Mouse (Mus musculus) T-helper 17 cell (primary cell): ENCODE measurements around the gene H1f0.

Source experiments
- in situ Hi-C, 2 experiments: fragments of 300-600 bp; cut with MboI, MseI; formaldehyde crosslinking; loops; 1 replicate in 1 of 2; 2 replicates in 1 of 2; pipeline ENCODE4 v1.15.1; 2025; ENCODE audit warnings: high pct_unique_total_duplicates in 2 of 2

Gene H1f0

DNA sequence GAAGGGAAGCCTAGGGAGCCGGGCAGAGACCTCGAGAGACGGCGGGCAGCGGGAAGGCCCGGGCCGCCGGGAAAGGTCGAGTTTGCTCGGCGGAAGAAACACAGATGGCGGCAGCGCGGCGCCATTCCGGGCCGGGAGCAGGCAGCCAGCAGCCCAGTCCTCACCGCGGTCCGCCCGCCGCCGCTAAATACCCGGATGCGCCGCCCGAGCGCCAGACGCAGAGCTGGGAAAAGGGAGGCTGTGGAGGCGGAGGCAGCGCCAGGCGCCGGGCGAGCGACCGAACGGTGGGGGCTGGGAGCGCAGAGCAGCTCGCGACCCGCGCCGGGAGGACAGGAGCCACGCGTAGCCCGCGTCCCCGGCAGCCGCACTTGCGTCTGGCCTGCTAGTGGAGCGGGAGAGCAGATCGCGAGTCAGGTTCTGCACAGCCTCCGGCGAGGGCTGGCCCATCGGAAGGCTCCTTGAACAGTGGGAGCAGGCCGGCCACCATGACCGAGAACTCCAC is at the start of gene H1f0:
TSS of gene H1f0 (plus strand) at position 214 of the 502 bp plus-strand sequence.
- in situ Hi-C loops, result no loop called here

DNA sequence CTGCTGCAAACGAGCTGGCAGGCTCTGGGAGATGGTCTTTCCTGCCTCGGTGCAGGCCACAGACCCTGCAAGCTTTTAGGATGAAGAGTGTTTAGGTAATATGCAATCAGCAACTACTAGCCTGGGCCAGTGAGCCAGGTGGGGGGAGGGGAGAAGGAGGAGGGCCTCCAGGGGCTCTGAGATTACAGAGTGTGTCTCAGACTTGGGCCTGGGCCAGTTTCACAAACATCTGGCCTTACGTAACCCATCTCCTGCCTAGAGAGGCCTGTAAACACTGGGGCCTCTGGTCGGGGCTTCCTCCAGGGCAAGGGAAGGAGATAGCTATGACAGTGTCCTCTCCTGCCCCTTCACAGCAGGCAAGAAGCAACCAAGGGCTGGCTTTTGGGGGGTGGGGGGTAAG is 49.4 kb upstream of the H1f0 start:
- in situ Hi-C loops, result no loop called here

- in situ Hi-C loops, result no loop called here
These were observed 48.2 kb upstream of the H1f0 start for GRCm38 (mm10) chr15:78980084-78980483.

DNA sequence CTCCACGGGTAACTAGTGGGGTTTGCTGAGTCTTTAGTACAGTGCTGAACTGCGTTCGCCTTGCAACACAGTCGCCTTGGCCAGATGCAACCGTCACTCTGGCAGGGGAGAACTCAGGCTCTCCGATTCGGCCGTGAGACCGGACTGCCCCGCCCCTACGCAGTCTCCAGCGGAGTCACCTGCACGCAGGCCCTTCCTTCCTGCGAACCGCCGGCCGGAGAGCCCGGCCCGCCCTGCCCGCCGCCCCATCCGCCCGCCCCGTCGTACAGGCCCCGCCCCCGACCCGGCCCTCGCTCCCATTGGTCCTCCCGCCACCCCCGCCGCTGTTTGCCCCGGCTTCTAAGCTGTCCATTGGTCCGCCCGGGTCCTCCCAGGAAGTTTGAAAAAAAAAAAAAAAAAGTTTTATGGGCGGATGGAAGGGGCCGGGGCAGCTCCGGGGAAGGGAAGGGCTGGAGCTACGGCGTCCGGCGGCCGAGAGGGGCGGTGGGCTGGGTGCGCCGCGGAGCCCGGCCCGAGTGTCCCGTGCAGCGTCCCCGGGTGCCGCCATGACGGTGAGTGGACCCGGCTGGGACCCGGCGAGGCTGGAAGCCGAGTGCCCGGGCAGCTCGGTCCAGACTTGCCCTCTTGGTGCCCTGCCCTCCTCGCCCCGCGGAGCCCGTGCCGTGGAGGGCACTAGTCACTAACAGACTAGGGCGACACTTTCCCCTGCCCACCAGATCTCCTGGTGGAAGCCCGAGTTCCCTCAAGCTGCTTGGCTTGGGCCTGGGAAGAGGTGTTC is 45.4 kb upstream of the H1f0 start:
- in situ Hi-C loops, result no loop called here

DNA sequence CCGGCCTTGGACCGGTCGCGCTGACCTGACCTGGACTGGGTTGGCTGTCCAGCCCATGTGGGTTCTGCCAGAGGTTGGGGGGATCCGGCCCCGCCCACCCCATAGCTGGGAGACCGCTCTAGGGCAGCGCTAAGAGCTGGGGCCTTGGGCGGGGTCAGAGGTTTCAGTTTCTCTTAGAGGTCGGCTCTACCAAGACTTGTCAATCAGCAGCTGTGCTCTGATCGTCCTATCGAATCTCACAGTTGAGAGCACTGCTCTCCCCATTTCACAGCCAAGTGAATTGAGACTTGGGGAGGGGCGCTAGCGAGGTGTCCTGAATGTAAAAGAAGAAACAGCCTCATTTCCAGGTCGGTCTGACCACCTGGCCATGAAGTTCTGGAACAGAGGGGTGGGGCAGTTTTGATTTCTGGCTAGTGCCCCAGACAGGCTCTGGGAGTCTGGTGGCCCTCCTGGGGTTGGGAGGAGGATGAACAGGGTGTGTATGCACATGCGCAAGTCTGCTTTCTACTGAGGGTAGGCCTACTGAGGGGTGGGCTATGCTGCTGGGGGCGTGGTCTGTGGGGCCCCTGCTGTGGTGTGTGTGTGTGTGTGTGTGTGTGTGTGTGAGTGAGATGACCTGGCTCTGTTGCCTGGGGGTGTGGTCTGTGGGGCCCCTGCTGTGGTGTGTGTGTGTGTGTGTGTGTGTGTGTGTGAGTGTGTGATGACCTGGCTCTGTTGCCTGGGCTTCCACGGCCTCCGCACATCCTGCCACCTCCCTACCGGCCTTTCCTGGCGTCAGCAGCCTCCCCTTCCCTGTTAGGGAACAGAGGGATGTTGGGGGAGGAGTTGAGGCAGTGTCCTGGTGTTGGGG is 44.6 kb upstream of the H1f0 start:
- in situ Hi-C loops, result no loop called here

DNA sequence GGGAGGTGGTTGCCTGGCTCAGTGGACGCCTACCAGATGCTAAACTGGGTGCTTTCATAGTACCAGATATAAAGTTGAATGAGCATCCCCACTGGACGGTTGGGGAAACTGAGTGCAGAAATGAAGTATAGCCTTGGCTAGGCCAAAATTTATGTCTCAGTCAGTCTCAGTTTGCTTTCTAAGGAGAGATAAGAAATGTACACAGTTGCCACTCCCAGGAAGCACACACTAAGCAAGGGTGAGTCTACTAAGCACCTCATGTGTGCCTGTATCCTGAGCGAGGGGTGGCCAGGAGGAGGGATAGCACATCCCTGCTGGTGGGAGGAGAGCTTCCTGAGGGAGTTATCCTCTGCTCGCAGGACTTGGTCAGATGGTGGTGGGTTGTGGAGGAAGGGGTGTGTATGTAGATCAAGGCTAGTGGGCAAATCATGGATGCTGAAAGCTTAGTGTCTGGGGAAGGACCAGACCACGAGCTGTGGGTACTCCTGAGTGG is 43.9 kb upstream of the H1f0 start:
- in situ Hi-C loops, result no loop called here

DNA sequence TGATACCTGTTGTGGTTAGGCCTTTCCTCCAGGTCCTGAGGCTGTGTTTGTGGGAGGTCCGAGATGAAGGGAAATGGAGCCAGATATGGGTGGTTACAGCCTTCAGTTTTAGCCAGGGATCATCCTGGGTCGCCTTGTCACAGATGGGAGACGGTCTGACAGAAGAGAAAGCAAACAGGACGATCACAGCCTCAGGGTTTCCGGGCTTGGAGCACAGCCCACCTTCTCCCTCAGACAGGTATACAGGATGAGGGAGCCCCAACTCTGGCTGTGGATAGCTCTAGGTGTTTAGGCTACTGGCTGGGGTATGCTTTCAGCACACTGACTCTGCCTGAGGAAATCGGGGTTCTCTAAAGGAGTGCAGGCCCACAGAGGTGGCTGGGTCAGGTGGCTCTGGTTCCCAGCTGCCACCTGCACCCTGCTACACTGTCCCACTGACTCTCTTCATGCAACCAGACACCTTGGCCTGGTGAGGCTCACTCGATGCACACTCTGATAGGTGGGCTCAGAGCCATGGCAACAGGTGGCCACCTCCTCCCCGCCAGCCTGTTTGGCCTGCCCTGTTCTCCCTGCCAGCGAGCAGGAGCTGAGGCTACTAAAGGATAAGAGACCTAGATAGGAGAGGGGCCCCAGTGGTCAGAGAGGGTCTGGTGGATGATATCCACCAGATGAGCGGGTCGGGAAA is 41.6 kb upstream of the H1f0 start:
- in situ Hi-C loops, result no loop called here

DNA sequence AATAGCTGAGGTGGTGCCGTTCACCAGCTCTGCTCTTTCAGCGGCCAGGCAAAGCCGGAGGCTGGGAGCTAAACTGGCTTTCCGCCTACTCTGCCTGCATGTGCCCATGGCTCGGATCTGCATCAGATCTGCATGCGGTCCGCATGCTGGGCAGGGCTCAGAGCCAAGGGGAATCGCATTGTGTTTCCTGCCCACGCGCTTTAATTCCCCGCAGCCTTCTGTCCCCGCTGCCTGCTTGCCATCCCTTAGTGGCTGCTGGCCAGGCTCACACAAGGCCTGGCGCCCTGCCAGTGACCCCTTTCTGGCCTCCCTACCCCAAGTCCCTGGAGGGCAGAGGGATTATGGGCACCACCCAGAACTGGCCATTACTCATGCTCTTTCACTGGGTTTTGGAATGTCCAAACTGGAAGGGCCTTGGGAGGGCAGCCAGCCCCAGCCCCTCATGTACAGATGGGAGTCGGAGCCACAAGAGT is 39.7 kb upstream of the H1f0 start:
- in situ Hi-C loops, result no loop called here

- in situ Hi-C loops, result no loop called here
These were observed 38.8 kb upstream of the H1f0 start for GRCm38 (mm10) chr15:78989152-78990092.

- in situ Hi-C loops, result no loop called here
These were observed 38.2 kb upstream of the H1f0 start for GRCm38 (mm10) chr15:78990093-78990463.

- in situ Hi-C loops, result no loop called here
These were observed 37.2 kb upstream of the H1f0 start for GRCm38 (mm10) chr15:78990970-78991525.

- in situ Hi-C loops, result no loop called here
These were observed 36.0 kb upstream of the H1f0 start for GRCm38 (mm10) chr15:78992235-78992634.

GRCm38 (mm10) chr15:78992925-78993324 is 35.3 kb upstream of the H1f0 start:
- in situ Hi-C loops, result no loop called here

DNA sequence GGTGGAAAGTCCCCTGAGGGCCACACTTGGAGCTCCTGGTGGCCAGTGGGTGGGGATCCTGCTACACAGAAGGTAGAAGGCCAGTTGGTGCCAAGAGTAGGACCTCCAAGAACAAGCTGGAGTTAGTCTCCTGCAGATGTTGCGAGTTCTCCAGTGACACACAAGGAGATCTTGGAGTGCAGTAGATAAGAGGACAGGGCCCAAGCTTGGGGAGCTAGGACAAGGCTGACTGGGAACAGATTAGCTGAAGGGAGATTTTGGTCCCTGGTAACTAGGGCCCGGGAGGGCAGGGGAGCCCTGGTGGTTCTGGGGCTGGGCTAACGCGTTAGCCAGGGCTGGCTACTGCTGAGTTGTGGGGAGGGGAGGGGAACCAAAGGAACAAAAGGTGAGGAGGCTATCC is 32.3 kb upstream of the H1f0 start:
- in situ Hi-C loops, result no loop called here

- in situ Hi-C loops, result no loop called here
These were observed 31.6 kb upstream of the H1f0 start for GRCm38 (mm10) chr15:78996663-78997062.

GRCm38 (mm10) chr15:78998348-78998747 is 29.9 kb upstream of the H1f0 start:
- in situ Hi-C loops, result no loop called here

DNA sequence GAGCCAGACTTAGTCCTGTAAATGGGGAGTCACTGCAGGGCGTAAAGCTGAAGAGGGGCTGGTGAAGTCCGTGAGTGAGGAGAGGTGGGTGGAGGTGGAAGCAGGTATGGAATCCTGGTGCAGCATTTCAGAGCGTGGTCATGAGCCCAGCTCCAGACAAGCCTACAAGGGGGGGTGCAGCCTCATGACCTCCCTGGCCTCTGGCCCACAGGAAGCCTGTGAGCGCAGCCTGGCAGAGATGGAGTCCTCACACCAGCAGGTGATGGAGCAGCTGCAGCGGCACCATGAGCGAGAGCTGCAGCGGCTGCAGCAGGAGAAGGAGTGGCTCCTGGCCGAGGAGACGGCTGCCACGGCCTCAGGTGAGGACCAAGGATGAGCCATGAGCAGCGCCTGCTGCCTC is 28.7 kb upstream of the H1f0 start:
- in situ Hi-C loops, result no loop called here

DNA sequence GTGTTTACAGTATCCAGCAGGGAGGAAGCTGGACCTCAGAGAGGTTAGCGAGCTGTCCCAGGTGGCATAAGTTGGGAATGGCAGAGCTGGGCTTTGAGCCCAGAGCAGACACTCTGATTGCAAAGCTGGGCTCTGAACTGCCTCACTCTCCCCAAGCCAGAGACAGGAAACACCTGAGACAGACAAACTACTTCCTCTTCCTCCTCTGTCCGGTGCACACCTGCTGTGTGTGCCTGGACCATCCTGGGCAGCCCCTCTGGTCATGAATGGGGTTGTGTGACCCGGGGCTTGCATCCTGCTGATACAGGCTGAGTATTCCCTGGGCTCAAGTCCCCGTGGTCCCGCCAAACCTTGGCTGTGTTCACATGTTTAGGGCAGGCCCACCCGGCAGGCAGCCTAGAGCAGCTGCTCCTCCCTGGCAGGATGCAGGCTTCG is 27.9 kb upstream of the H1f0 start:
- in situ Hi-C loops, result no loop called here

- in situ Hi-C loops, result no loop called here
These were observed 26.7 kb upstream of the H1f0 start for GRCm38 (mm10) chr15:79001559-79001958.

GRCm38 (mm10) chr15:79002036-79002435 is 26.2 kb upstream of the H1f0 start:
- in situ Hi-C loops, result no loop called here
